Mouse (Mus musculus) spleen, adult 12 weeks (tissue): ENCODE results near the gene Vmn1r40.

Source experiments
- DNase-seq: peaks from one replicate; pipeline ENCODE4 v3.0.0; 2022; ENCODE audit warnings: low spot score

Vmn1r40 gene

GRCm38 (mm10) chr6:89707240-89707639, at the start of gene Vmn1r40:
Gene Vmn1r40 (plus strand): TSS chr6:89707540.
- no peak for DNase-seq

- no peak for DNase-seq
Observed at GRCm38 (mm10) chr6:89658342-89658741, 49.0 kb upstream of the Vmn1r40 start.

DNA sequence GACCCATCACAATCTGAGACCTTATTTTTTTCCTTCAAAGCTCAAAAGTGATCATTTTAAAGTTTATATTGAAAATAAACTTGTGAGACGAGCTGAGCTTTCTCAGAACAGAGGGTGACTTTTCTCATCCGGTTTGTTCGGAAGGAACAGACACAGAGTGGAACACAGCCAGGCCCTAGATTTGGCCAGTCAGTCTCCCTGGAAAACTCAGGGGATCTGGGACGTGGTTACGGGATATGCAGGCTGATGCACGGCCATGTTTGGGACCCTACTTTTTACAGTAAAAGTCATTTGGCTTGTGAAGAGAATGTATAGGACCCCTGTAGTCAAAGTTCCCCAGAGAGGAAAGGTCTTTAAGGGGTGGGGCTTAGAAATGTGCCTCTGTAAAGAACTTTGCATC, 48.4 kb upstream of the Vmn1r40 start:
- DNase-seq, result no peak

GRCm38 (mm10) chr6:89659692-89660423, 47.5 kb upstream of the Vmn1r40 start:
- no peak for DNase-seq

GRCm38 (mm10) chr6:89660490-89660889, 46.9 kb upstream of the Vmn1r40 start:
- no peak for DNase-seq

- no peak for DNase-seq
Observed at GRCm38 (mm10) chr6:89662521-89662920, 44.8 kb upstream of the Vmn1r40 start.

GRCm38 (mm10) chr6:89665155-89665554, 42.2 kb upstream of the Vmn1r40 start:
- no peak for DNase-seq

- DNase-seq, result no peak
Observed at GRCm38 (mm10) chr6:89665667-89666066, 41.7 kb upstream of the Vmn1r40 start.

DNA sequence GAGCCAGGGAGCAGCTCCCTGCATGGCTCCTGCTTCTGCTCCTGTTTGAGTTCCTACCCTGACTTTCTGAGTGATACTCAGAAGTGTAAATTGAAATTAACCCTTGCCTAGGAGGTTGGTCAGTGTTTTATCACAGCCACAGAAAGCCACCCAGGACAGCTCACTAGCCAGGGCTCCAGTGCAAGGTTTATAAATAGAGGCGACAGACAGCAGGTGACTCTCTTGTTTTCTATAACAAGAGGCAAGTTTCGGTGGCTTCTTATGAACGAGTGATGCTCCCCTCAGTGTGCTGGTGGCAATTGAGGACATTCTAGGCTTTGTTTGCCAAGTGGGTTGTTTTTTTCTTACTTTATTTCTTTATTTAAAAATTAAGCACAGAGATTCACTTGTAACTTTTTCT, 40.4 kb upstream of the Vmn1r40 start:
- DNase-seq, result no peak

DNA sequence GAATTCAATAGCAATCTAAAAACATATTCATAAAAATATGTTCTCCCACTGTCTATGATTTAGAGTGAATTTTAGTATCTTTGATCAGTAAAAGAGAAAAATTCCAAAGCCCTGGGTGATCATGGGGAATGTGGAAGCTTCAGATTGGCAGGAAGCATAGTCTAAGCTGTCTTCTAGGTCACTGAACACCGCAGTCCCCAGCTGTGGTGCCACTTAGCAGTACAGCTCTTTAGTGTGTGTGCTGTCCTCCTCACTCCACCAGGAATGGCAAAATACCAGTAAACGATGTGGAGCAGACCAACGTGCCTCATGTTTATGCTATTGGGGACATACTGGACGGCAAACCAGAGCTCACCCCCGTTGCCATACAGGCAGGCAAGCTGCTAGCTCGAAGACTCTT, 37.8 kb upstream of the Vmn1r40 start:
- DNase-seq, result no peak

GRCm38 (mm10) chr6:89671431-89671830, 35.9 kb upstream of the Vmn1r40 start:
- no peak for DNase-seq

GRCm38 (mm10) chr6:89672641-89673040, 34.7 kb upstream of the Vmn1r40 start:
- DNase-seq, result no peak

- DNase-seq, result no peak
Observed at GRCm38 (mm10) chr6:89673135-89673780, 34.1 kb upstream of the Vmn1r40 start.

DNA sequence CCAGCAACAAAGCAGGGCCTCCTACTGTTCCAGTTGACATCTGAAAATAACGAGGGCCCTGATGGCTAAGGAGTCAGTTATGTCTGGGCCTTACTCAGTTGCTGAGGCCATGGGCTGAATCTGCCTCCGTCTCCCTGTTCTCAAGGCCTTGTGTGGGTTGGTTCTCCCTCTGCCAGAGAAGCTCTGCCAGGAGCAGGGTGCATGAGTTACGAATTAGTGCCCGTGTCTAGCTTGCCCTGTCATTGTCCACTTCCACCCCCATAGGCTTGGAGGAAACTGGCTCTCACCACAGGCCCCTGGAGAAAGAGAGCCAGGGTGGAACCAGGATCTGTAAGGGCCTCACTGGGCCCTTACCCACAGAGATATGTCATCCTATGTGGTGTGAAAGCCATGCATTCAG, 28.8 kb upstream of the Vmn1r40 start:
- no peak for DNase-seq

DNA sequence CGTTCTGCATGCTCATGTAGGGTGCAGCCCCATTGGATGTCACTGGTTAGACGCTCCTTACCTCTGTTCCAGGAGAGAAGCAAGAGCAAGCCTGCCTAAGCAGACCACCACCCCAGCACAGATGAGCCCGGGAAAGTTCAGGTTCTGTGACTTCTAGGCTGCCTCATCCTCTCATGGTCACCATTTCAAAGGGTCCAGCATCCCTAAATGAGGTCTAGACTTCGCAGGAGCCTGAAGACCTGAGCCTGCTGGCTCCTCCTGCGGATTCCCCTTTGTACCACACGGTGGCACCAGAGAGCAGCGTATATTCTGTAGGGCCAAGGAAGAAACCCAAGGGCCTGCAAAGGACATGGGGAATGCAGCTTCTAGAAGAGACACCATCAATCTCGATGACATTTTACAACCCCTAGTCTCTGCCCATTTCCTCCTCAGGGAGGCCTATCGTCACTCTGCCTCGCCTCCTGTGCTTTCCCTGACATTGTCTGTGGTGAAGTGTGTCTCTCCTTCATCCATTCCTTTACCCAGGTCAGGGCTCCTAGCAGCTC, 28.0 kb upstream of the Vmn1r40 start:
- DNase-seq, result peak; percentile 17

- peak; percentile 27 for DNase-seq
Observed at GRCm38 (mm10) chr6:89680155-89680554, 27.2 kb upstream of the Vmn1r40 start.

DNA sequence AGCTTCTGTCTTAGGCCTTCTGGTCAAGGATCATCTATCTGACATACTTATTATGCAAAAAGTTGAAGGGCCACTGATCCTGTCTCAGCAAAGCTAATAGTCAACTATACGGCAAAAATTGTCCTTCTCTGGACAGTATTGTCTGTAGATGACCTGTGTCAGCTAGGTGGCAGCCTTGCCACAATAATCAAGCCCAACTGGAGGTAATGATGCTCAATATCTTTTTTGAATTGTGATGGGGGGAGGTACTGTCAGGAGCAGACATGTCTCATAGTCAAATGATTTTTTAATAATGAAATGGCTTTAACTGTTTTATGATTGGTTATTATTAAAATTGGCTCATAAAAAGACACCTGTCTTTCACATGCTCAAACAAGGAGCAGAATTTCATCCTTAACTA, 23.1 kb upstream of the Vmn1r40 start:
- DNase-seq, result no peak

GRCm38 (mm10) chr6:89687100-89687499, 20.2 kb upstream of the Vmn1r40 start:
- no peak for DNase-seq

DNA sequence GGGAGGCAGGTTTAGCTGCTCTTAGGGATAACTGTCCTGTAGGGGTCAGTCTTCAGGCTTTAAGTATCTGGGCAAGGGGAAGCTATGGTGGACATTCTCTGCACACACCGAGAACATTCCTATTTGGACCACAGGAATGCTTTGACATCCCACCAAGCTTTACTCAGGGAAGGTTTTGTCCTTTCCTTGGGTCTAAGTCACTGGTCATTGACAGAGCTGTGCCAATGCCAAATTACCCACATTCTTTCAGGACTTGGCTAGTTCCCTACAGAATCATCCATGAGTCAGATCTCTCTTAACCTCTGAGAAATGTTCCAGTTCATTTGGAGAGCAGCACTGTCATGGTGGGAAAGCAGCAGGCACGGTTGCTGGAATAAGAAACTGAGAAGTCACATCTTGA, 716 bp upstream of the Vmn1r40 start:
- DNase-seq, result no peak

DNA sequence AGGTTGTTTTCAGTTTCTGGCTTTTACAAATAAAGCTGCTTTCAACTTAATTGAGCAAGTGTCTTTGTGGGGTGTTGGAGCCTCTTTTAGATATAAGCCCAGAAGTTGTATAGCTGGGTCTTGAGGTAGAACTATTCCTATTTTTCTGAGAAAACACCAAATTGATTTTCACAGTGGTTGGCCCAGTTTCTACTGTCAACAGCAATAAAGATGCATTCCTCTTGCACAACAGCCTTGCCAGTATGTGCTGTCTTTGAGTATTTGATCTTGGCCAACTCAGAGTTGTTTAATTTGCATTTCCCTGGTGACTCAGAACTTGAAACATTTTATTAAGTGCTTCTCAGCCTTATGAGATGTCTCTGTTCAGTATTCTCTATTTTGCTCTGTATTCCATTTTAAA, 10.7 kb downstream of the Vmn1r40 start:
- DNase-seq, result no peak

- no peak for DNase-seq
Observed at GRCm38 (mm10) chr6:89740466-89740865, 33.1 kb downstream of the Vmn1r40 start, which contains the start of gene Vmn1r41. Gene Vmn1r41 (plus strand): TSS chr6:89740766.

- DNase-seq, result no peak
Observed at GRCm38 (mm10) chr6:89742811-89743210, 35.5 kb downstream of the Vmn1r40 start.
